In genomic region chr6:125476090-125476489, GRCm38 (mm10) we compare ENCODE assay signal across 12 mouse cellular contexts. TPM values are rescaled to one million over a fixed set of nuclear protein-coding genes. Genes with fewer than 3 reads are reported as not detected.
A peak's percentile ranks its signal among the peaks of the same experiment; 100 is the strongest.
DNase-seq lines count a peak whose midpoint lies in the region; ATAC-seq lines count a peak whose summit lies in the region.
"Had no signal": no experiment of that assay in that cellular context is flagged by ENCODE, and none has a peak within 500 bp of the region (broad histone marks: within the 10 kb centered on the region; RNA-seq: fewer than 3 reads in every experiment).

No protein-coding gene starts in this region.

- no peaks in the 10 kb centered on the region for H3K27me3 ChIP-seq in heart, embryonic 16.5 days (ENCODE audit: control insufficient read depth, insufficient read depth, low read length)
- H3K27me3 ChIP-seq: limb, embryonic 12.5 days had no signal

- H3K9me3 ChIP-seq in heart, embryonic 16.5 days (replicated peaks; ENCODE audit: control insufficient read depth, low read length), result no peaks in the 10 kb centered on the region
- H3K9me3 ChIP-seq: limb, embryonic 12.5 days had no signal

- no peaks in the 10 kb centered on the region for H3K36me3 ChIP-seq in heart, embryonic 16.5 days (ENCODE audit: control insufficient read depth, insufficient read depth)
- H3K36me3 ChIP-seq: limb, embryonic 12.5 days had no signal

- WGBS in heart, embryonic 16.5 days, result 53% methylated on average over 8 of the region's 8 CpGs

- H3K4me1 ChIP-seq in heart, embryonic 16.5 days (ENCODE audit: control insufficient read depth, insufficient read depth, low read length), result peaks cover 38% of the 10 kb centered on the region

- H3K27ac ChIP-seq in heart, embryonic 16.5 days (ENCODE audit: low read length), result peak overlapping the region; percentile 59

- no peak overlapping the region for H3K9ac ChIP-seq in heart, embryonic 16.5 days (ENCODE audit: low read length)
- H3K9ac ChIP-seq: limb, embryonic 12.5 days had no signal

- H3K4me3 ChIP-seq in heart, embryonic 16.5 days (ENCODE audit: low read length), result no peak overlapping the region
- H3K4me3 ChIP-seq: limb, embryonic 12.5 days had no signal

- DNase-seq in cerebellum, postnatal 10 days, result peak; percentile 53 to 64
- no peak for DNase-seq in cerebellum, postnatal 36 days
- DNase-seq in kidney, postnatal 10 days, result peak; percentile 46
- no peak for DNase-seq in kidney, postnatal 14 days
- no peak for DNase-seq in natural killer cell, adult 2 months (ENCODE audit: low spot score in 2 of 2)
- DNase-seq in frontal cortex, postnatal 14 days (ENCODE audit: low spot score in 2 of 2), result no peak
- DNase-seq: kidney, adult 8-10 months; right cerebral cortex, postnatal 14 days; thymus, postnatal 4 days had no signal

- 0 out of 2 replicates have a peak, but pooled peaks have one; percentile 28 for ATAC-seq in heart, embryonic 16.5 days (replicated peaks; ENCODE audit: extremely low read depth, insufficient read depth, low FRiP score)
- peak; percentile 29; the same call in 1 of the 2 replicates for ATAC-seq in megakaryocyte-erythroid progenitor cell, adult 5-6 weeks (replicated peaks; ENCODE audit: low FRiP score, low TSS enrichment, poor library complexity, severe bottlenecking)

- no peak overlapping the region for H3K4me2 ChIP-seq in heart, embryonic 16.5 days (ENCODE audit: low read depth, low read length)

RNA-seq across cellular contexts. Expression of gene Cd9, which starts 18.5 kb away (rescaled TPM):
- 94.4 and 115 TPM in 2 replicates for polyA plus RNA-seq in heart, embryonic 16.5 days (2015; fragmentation: Nextera tagmentation; extraction: Ambion mirVana)
- 9.5 and 11.8 TPM in 2 replicates for total RNA-seq in megakaryocyte-erythroid progenitor cell, adult 5-6 weeks (2014; fragmentation: Nextera tagmentation)
- 34.1 and 40.0 TPM in 2 replicates for total RNA-seq in megakaryocyte-erythroid progenitor cell, adult 5-6 weeks (2017)

Comparison
In these comparisons a context has a peak if more than half of its experiments do, and no peak if none do; other contexts are left out.
1. DNase-seq: peak in cerebellum, postnatal 10 days (2 of 2) and kidney, postnatal 10 days (single experiment); none in cerebellum, postnatal 36 days (0 of 2), kidney, postnatal 14 days (single experiment), natural killer cell, adult 2 months (0 of 2) and frontal cortex, postnatal 14 days (0 of 2).